Mouse (Mus musculus) G1E (cell line): ENCODE measurements around the gene H2al1b.

Experiments
- CTCF ChIP-seq: IDR thresholded peaks from 2 replicates; pipeline ENCODE4 v1.5.1; 2012; ENCODE audit warnings: low read depth, low read length, inconsistent platforms, mixed read lengths
- GATA1 ChIP-seq: IDR thresholded peaks from 2 replicates; pipeline ENCODE4 v1.6.1; 2012; ENCODE audit warnings: borderline replicate concordance, low read length, inconsistent platforms, mixed read lengths

DNA sequence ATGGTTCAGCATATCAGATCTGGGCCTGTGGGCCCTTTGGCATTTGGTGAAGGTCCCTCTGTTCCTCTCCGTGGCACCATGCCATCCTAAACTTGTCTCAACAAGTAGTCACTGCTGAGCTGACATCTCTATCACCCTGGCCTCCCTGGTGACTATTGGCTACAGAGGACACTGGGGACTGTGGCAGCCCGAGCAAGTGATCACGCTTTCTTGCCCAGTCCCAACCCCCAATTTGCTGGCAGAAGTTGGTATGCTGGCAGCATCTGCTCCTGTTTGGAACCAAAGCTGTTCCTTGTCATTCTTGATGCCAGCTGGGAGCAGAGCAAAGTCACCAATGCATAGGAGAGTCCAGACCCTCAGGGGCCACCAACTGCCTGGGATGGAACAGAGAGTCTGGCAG lies 33.2 kb upstream of the H2al1b start:
- no peak for TF ChIP-seq GATA1
- no peak for TF ChIP-seq CTCF
